Mouse (Mus musculus): ENCODE measurements around the gene Afap1.

Afap1 gene

DNA sequence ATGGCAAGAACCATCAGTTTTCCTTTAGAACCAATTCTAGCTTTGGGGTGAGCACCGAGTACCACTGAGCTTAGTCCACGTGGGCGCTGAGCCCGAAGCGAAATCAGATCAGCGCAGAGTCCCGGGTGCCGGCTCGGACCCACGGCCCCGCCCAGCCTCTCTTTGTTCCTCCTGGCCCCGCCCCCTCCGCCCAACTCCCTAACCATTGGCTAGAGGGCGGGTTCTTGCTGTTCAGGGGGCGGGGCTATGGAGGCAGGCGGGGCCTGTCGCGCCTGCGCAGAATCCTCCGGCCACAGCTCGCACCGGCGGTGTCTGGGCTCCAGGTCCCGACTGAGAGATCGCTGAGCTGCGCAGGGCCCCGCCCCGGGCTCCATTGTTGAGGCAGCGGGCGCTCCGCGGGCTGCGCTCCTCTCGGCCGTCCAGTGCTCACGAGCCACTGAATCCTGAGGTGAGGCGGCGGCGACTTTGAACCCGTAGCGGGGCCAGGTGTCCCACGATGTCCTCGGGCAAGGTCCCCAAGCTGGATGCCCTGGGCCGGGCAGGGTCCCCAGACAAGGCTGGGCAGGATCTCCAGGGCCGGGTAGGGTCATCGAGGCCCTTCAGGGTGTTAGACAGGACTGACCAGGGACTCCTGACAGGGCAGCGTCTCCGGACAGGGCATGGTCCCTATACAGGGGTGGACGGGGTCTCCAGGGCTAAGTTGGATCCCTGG lies at the start of gene Afap1:
Gene Afap1, plus strand, starts transcription at position 227 of the 712 bp plus-strand sequence.
- DNase-seq (ENCODE audit: low spot score): peak; percentile 99

DNA sequence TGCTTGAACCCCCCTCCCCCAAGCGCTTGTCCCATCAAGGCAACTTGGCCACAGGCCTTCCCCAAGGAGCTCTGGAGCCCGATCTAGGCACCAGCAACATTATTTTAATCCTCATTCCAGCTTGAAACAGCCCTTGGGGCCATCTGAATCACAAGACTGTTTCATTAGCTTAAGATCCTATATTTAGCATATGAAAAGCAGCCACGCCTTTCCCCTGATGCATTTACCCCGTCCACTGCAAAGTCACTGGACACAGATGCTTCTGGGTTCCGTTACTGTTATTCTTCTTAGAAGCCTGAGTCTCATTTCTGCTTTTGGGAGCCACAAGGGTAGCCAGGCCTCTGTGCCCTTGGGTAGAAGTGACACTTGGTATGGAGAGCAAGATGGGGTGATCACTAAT lies 41.6 kb upstream of the Afap1 start:
- no peak for DNase-seq (ENCODE audit: low spot score)

DNA sequence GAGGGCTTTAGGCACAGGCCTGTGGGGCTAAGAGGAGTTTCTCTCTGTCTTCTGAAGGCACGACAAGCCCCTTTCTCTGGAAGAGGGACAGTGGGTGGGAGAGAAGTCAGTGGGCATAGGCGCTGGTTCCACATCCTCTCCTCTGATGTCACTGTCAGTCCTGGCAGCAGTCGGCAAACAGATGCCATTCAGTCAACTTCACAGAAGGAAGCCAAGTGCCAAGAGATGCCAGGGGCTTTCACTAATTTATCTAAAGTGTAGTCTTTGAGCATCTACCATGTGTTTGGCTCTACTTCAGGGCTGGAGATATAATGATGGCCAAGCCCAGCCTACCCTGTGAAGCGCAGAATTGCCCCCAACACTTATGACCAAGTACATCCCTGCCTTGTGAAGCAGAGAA lies 39.7 kb upstream of the Afap1 start:
- DNase-seq (ENCODE audit: low spot score): no peak

GRCm38 (mm10) chr5:35856245-35856644 lies 36.9 kb upstream of the Afap1 start:
- no peak for DNase-seq (ENCODE audit: low spot score)

DNA sequence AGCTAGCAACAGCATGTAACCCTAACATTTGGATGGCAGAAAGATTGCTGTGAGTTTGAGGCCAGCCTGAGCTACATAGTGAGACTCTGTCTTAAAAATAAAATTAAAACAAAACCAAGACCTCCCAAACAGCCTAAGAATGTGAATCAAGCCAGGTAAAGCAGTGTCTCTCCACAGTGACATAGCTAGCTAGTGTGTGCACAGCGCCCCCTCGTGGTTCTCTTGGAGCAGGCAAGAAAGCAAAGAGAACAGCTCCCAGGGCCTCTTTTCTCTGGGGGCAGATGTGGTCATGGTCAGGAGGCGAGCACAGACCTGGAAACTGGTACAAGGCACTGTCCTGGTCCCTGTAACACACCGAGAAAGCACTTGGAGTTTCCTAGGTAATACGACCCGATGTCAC lies 35.0 kb upstream of the Afap1 start:
- DNase-seq (ENCODE audit: low spot score): peak; percentile 12

DNA sequence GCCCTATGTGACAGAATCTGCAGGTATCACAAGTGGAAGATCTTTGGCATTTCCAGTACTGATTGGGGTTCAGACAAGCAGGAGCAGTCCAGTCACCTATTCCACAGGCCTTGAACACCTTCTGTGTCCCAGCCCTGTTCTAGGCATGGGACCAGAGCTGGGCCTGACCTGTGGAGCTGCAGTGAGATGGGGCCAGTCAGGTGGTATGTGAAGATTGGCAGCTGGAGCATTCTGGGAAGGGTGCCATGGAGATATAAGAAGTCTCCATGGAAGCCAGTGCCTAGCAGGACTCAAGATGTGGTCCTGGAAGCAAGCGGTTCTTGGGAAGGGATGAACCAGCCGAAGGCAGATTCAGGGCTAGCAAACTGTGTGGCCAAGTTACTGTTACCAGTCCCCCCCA lies 31.7 kb upstream of the Afap1 start:
- DNase-seq (ENCODE audit: low spot score): no peak

DNA sequence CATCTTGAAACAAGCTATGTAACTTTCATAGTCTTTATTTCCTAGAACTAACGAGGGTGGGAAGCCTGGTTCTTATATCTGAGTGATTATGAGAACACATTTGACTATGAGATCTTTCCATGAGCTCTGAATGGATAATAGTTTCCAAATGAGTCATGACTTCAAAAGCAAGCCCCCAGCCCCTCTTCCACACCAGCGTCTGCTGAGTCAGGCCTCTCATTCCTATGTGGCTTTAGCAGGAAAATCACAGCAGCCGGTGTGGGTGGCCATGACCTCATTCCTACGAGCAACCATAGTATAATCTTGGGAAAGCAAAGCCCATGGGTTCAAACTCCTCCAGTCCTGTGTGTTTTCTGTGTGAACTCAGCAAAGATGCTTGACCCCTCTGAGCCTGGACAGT lies 23.1 kb upstream of the Afap1 start:
- no peak for DNase-seq (ENCODE audit: low spot score)

DNA sequence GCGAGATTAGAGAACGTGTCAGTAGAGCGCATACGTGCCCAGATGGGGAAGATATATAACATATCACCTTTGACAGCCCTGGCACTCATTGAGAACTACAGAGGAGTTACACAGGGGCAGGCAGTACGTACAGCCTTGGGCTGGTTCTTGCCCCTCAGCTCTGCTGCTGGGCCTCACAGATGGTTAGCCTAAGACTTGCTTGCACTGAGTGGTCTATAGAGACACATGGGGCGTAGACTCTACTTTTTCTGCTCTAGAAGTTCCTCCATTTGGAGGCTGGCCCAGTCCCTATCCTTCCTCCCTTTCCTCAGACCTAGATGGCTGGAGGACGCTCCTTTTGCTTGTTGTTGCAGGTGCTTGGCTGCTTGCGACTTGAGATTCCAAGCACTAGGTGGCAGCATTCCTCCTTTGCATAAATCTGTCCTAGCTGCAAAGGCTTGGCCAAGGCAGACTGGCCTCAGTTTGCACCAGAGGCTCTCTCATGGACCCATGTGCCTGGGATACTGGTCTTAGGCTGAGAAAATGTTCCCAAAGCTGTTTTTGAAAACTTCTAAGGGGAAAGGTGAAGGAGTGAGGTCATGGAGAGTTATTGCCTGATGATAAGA lies 22.6 kb upstream of the Afap1 start:
- peak; percentile 80 for DNase-seq (ENCODE audit: low spot score)

DNA sequence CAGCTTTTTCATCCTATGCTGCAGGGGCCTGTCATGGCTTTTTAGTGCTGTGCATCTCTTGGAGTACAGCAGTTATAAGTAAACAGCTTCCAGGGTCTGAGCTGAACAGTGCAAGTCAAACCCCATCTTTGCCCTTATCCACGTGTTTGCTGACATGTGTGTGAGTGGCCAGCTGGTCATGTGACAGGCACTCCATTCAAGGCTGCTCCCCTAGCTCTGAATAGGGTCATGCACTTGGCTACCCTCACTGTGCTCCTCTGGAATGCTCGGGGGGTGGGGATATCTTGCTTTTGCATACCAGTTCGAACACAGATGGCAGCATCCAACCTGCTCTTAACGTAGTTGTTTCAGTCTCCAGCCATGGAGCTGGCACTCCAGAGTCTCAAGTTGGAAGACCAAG lies 19.7 kb upstream of the Afap1 start:
- DNase-seq (ENCODE audit: low spot score): no peak

GRCm38 (mm10) chr5:35876236-35876635 lies 16.9 kb upstream of the Afap1 start:
- DNase-seq (ENCODE audit: low spot score): no peak

GRCm38 (mm10) chr5:35879199-35879598 lies 13.9 kb upstream of the Afap1 start:
- DNase-seq (ENCODE audit: low spot score): no peak

DNA sequence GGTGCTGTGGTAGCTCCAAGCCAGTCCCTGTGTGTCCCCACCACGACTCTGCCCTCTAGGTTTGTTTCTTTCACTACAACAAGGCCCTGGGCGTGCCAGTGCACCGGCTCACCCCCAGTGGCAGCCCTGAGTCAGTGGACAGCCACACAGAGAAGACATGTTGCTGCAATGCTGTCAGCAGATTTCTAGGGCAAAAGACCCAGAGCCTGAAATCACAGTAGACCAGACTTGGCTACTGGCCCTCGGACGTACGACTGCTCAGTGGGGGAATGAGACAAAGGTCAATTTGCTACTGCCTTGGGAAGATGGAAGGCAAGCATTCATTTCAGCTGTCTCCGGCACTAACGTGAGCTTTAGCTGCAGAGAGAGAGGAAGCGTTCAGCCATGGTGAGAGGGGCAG lies 10.7 kb upstream of the Afap1 start:
- no peak for DNase-seq (ENCODE audit: low spot score)

DNA sequence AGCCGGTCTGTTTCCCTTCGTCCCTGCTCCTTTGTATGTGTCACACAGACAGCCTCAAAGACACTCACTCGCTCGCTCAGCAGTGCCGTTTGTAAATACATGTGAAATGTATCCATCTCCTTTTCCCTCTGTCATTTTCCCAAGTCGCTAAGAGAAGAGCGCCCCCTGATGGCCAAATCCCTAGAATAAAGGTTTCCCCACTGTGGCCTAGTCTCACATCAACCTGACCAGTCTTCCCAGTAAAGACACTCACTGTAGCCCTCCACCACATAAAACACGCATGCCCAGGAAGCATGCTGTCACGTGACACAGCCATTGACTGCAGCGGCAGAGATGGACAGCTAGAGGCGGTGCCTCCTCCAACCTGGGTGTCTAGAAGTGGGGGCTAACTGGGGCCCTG lies 8.9 kb upstream of the Afap1 start:
- DNase-seq (ENCODE audit: low spot score): no peak

DNA sequence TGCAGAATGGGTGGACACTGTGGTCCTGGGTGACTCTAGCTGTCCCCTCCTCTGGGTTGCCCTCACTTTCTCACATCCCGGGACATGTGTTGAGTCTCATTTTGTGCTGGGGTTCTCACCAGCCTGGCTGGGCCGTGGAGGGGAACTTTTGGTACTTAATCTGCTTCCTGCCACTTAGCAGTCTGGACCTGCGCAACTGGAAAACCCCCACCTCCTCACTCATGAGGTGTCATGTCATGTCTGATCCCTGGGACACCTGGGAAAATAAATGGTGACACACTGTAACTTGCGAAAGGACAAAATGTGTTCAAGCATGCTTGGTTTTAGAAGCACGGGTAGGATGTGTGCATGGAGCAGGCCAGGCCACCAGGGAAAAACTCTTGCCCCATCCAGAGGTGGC lies 8.4 kb upstream of the Afap1 start:
- no peak for DNase-seq (ENCODE audit: low spot score)

DNA sequence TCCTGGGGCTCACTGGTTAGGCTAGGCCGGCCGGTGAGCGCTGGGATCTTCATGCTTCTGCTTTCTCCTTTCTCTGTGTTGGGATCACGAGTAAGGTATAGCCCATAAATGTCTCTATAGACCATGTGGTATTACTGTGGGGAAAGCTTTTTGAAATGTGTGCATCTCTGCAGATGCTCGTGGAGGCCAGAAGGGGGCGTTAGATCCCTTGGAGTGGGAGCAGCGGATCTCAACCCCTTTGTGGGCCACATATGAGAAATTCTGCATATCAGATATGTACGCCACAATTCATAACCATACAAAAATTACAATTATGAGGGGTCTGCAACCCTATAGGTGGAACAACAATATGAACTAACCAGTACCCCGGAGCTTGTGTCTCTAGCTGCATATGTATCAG lies 4.2 kb upstream of the Afap1 start:
- no peak for DNase-seq (ENCODE audit: low spot score)

DNA sequence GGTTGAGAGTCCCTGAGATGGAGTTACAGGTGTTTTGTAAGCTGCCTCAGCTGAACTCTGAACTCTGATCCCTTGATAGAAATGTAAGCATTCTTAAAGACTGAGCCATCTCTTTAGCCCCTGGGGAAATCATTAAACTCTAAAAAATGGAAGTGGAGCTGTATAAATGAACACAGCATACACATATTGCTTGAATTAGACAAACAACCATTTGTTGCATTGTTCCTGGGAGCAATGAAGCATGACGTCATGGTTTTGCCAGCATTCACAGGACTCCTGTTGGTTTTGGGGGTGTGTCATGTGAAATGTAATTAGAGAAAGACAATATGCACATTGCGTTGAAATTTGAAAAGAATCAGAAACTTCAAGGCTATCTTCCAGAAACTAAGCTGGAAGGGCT lies 3.5 kb upstream of the Afap1 start:
- DNase-seq (ENCODE audit: low spot score): no peak

DNA sequence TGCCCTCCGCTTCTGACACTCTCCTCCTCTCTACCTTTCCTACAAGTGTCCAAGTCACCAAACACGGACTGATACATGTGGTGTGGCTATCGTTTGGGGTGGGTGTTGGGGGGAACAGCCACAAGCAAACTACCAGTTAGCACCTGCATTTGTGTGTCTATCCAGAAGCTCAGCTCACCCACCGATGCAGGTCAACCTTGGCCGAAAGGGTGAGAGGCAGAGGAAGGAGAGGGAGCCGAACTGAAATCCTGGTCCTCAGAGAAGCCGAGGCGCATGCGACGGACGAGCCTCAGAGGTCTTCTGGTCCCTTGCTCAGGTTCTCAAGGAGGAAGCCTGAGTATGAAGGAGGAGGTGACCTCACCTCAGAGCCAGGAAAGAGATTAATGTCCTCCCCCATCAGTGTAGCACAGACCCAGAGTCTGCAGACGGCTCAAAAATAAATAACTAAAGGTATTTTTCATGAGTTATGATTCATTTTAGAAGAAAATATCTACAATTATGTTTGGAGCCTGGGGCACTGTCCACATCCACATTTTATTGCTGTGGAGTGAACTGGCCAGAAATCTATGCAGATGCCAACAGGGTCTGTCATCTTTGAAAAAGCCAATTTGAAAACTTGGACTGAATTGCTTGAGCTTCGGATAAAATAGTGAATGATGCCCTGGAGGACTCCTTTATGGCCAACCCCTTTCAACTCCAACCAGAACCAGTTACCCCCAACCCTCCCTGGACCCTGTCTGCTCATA lies 2.0 kb upstream of the Afap1 start:
- DNase-seq (ENCODE audit: low spot score): no peak

- DNase-seq (ENCODE audit: low spot score): no peak
Observed at GRCm38 (mm10) chr5:35892363-35892762, 756 bp upstream of the Afap1 start.

DNA sequence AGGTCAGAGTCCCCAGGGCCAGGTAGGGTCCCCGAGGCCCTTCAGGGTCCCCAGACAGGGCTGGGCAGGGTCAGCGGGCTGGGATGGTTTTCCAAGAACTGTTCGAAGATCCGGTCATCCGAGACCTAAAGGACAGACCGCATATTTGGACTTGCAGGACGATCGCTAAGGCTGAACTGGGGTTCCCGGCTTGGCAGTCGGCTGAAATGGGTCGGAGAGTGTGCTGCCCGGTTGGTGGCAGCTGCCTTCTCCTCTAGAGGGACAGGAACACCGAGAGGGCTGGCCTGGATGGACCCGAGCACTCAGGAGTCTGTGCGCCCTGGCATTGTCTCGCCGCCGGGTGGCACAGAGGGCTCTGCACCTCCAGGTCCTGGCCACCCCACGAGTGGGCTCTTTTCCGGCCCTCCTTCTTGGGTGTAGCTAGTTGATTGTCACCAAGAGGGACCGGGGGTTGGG lies 714 bp downstream of the Afap1 start:
- DNase-seq (ENCODE audit: low spot score): peak; percentile 66

- DNase-seq (ENCODE audit: low spot score): peak; percentile 41
Observed at GRCm38 (mm10) chr5:35894295-35895047, 1.4 kb downstream of the Afap1 start.

DNA sequence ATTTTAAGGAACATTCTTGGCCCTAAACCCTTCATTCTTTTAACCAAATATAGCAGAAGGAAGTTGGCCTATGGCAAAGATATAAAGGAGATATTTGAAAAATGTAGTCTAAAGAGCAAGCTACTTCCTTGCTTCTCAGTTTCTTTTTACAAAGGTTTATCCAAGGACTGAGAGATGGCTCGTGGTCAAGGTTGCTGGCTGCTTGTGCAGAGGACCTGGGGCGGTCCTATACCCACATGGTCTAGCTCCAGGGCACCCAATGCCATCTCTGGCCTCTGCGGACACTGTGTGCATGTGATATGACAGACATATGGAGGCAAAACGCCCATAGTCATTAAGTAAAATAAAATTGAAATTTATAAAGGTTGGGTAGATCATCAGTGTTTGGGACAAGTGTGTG lies 2.8 kb downstream of the Afap1 start:
- DNase-seq (ENCODE audit: low spot score): no peak

GRCm38 (mm10) chr5:35896556-35896955 lies 3.4 kb downstream of the Afap1 start:
- no peak for DNase-seq (ENCODE audit: low spot score)

DNA sequence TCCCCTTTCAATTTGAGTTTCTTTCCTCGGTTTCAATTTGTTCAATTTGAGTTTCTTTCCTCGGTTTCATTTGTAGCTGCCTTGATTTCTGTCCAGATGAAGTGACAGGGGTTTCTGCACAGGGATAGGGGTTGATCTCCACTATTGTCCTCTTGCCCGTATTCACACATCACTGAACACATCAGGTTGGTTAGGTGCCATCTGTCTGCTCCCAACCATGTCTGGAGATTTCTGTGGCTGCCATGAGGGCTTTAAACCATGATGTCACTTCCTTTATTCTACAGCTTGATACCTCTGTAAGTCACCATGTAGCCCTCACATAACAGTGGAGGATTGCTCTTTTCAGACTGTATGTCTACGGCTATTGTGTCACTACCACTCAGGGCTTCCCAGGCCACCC lies 4.0 kb downstream of the Afap1 start:
- DNase-seq (ENCODE audit: low spot score): no peak

All from lung, postnatal 25 days (tissue).